Mouse (Mus musculus) kidney, adult 10 weeks (tissue): ENCODE results near the gene 1700125H20Rik. TPM values are rescaled to one million over a fixed set of nuclear protein-coding genes. Genes with fewer than 3 reads are reported as not detected.

Experiments used
- polyA plus RNA-seq: library from polyadenylated mRNA; stranded (reverse); fragments of 350-450 nt; fragmentation: Illumina TruSeq; extraction: RNeasy Lipid Tissue Mini Kit (QIAGEN cat#74804); gene quantifications from one replicate; pipeline ENCODE4 v1.2.3, GENCODE M21; 2014; ENCODE audit warnings: low read depth, low replicate concordance

Gene 1700125H20Rik
- polyA plus RNA-seq: not detected

GRCm38 (mm10) chr11:85170058-85170740 is at the start of gene 1700125H20Rik:
TSS of gene 1700125H20Rik (plus strand) at chr11:85170404.

GRCm38 (mm10) chr11:85139581-85140540 is 30.3 kb upstream of the 1700125H20Rik start, which contains the start of gene Usp32:
TSS of gene Usp32 (minus strand) at chr11:85140161.

Other genes starting within 250 kb of the 1700125H20Rik start
- 90.8 TPM for gene Car4, start 212.6 kb upstream of the 1700125H20Rik start, polyA plus RNA-seq
- gene Usp32, start 30.2 kb upstream of the 1700125H20Rik start, polyA plus RNA-seq: 104 TPM
- gene Appbp2, start 64.7 kb downstream of the 1700125H20Rik start, polyA plus RNA-seq: 46.3 TPM
- gene Ppm1d, start 140.8 kb downstream of the 1700125H20Rik start, polyA plus RNA-seq: 20.3 TPM
- gene Bcas3, start 182.8 kb downstream of the 1700125H20Rik start, polyA plus RNA-seq: 9.3 TPM